Mouse (Mus musculus) right cerebral cortex, postnatal 36 days (tissue): ENCODE results near the gene Gm15737.

Source experiments
- DNase-seq, 2 experiments: peaks; one replicate each; pipeline ENCODE4 v3.0.0; 2022; ENCODE audit warnings: low spot score in 2 of 2, mixed read lengths in 1 of 2

The Gm15737 gene

DNA sequence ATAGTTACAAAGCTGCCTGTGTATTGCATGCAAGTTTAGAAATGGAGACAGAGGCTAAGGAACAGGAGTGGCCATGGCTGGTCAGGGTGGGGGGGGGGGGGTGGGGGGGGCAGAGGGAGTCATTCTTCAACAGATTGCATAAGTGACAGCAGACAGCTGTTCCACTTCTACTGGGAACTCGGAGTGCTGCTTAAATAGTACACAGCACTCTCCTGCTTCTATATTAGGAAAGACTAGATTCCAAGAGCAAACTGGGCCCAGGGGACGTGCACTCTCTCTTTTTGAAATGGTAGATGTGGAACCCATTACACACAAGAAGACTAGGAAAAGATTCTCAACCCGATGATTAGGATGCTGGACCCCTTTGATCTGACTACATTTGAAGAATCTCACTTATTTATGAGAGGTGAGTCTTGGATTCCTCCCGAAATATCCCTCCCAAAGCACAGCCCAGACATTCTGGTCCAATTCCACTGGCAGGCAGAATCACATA lies at the start of gene Gm15737:
Gene Gm15737, plus strand, starts transcription at position 269 of the 493 bp plus-strand sequence.
- peak in 1 of 2 experiments; percentile 39 for DNase-seq

DNA sequence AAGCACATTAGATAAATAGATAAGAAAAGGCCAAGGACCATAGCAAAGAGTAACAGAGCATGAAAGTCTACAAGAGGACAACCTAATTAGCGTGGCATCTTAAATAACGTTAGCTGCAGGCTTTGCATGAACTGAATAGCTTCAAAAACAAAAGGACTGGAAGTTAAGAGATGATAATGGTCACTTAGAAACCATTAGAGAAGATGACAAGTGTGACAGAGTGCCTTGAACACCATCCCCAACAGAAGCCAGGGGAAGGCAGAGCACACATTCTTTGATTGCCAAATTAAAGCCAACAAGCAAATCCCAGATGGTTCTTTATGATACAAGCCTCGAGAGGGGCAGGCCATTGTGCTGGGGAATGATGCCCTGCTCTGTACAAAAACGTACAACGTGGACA lies 47.6 kb upstream of the Gm15737 start:
- DNase-seq: no peak

DNA sequence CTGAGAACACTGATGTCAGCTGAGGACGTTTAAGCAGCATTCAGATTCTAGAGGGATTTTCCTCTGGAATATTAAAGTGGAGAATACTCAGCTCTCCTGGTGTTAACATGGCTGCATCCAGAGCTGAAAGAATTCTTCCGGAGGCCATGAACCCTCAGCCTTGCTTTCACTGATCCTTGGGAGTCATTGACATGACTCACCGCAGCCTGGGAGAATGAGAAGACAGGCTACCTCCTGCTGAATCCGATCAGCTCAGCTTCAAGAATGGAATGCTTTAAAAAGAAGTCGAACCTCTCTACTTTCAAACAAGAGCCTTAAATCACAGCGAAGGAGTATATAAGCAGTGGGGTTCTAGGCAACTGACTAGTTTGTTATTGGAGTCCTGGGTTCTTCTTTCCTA lies 47.2 kb upstream of the Gm15737 start:
- DNase-seq: no peak

DNA sequence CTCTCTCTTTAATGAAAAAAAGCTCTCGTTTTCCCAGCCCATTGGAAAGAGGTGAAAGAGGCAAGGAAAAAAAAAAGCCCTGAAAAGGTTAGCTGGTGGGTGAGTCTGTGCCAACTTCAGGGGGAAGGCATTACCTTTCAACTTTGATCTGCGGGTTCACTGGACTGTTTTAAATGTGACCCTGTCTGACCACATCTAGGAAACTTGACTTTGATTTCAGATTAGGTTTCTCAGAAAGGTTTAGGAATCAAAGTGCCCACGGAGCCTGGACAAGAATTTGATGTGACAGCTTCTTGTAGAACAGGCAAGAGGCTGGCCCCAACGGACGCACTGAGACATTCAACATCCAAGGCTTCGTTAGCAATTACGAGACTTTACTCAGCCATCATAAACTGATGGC lies 45.2 kb upstream of the Gm15737 start:
- DNase-seq: no peak

DNA sequence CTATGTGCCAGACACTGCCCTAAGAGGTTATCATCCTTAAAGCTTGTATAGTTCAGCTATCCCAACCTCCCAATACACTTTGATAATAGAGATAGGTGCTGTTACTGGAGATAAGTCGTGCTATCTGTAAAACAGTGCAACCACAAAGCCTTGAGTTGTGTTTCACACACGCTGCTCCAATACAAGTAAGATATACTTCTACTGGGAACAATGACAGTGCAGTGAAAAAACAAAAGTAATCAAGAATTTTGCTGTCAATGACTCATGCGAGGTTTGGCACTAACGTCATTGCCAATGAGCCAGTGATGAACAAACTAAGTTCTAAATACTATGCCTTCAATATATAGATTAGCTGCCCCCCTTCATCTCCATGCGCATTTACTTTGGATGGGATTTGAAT lies 42.6 kb upstream of the Gm15737 start:
- DNase-seq: no peak

DNA sequence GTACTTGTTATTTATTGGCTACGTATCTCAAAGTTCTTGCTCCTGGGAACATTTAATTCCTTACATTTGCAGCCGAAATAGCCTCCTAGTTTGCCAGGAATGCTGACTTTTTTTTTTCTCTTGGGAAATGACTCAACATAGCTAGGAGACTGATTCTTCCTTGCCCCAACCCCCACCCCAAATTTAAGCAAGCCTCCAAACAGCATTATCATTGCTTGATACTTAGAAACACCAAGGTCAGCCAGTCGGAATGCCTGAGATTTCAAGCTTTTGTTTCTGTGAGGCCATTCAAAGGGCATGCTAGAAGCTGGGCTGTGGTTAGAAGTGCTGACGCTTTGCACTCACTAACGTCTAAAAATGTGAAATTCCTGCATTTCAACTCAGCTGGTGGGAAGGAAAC lies 41.8 kb upstream of the Gm15737 start:
- DNase-seq: no peak

DNA sequence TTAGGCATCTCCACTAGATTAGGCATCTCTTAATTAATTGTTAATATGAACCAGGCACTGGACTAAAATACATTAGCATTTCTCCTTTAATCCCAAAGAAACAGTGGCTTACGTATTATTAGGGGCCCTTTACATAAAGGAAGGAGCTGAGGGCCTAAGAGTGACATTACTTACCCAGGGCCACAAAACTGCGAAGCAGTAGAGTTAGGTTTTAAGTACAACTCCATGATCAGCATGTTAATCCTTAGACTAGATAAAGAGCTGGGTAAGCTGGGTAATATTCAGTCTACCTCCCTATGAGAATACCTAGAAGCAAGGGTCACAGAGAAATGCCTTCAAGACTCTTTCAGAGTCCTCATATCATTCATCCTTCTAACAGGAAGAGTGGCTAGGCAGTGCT lies 40.0 kb upstream of the Gm15737 start:
- DNase-seq: no peak

DNA sequence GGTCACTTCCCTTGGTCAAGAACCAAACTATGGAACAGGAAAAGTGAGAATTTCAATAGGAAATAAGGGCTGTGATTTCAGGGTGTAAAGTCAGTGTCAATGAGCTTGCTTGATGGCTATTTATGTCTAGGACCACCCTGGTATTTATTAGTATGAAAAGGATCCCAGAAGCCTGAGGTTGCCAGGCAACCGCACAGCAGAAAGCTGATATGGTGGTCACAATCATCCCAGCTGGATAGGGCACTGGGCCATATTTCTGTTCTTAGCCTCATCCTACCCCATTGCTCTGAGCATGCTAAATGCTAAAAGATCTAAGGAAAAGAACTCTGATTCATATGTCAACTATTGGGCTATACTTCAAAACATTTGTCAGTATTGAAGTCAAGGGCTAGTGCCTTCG lies 38.1 kb upstream of the Gm15737 start:
- no peak for DNase-seq

DNA sequence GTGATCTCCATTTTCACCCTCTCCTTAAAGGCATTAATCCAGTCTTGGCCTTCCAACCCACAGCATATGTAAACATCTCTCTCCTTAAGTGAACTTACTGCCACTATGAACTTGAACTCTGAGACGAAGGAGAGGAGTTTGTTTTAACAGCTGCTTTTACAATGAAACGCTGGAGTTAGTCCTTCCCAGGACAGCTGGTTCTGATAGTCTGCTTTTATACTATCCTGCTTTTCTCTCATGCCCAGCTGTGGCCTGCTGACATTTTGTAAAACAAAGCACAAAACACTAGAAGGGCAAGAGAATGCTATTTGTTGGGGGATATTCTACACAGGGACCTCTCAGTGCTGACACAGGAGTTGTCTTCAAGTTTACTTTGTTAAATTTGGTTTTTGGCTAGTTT lies 27.2 kb upstream of the Gm15737 start:
- DNase-seq: no peak

DNA sequence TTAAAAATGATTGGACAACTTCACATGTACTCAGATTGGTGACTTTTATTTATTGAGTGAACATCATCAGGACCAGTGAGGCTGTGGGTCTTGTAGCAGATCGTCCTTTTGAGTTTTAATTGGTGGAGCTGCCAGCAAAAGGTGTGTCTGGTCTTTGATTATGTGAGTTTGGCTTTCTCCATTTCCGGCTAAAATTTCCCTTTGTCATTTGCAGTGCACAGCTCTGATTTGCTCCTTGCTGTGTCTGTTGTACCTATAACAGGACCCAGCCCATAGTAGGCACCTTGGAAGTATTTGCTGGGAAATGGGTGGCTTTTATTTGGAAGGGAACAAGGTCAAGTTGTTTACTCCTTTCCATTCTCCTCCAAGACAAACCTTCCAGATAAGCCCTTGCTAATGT lies 25.7 kb upstream of the Gm15737 start:
- no peak for DNase-seq

DNA sequence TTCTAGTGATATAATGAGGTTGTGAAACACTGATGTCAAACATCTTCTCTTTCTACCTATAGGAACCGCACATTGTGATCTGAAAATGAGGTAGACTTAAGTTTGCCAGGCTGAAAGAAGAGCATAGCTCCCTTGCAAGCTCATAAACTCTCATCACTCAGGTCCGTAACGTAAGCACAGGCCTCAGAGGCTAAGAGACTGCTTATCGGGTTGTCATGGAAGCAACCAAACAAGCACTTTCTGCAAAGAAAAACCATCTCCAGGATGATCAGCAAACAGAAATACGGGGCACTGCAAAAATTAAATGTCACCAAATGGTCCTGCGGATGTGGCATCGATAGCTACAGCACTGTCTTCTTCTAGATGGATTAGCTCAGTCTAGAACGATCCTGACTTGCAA lies 23.3 kb upstream of the Gm15737 start:
- DNase-seq: no peak

DNA sequence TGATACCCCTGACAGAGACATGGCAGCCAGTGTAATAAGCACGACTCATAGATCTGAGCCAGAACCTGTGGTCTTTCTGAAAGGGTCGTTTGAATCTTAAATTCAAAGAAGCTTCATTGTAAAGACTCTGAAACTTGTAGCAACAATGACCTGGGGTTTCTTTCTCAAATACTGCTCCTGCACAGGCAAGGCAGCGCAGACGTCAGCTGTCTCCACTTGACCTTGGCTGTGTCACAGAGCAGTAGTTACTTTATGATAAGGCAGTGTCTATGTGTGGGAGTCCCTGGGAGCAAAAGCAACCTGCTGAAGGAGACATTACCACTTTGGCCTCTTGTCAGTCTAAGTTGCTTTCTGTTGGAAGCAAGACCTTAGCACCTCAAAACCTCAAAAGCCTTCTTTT lies 22.5 kb upstream of the Gm15737 start:
- no peak for DNase-seq

DNA sequence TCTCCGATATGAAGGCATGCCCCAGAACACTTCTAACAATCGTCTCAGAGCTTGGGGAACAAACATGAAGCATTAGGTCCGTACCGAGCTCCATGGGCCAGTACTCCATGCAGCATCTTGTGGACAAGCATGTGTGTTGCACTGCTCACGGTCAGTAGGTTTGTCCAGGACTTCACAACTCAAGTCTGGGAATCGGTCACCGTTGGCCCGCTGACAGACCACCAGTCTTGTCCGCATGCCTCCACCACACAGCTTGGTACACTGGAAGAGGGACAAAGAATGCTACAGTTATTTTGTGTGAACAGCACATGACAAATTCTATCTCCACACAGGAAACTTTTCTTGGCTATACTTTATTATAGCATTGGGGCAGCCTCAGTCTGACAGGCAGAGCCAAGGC lies 19.9 kb upstream of the Gm15737 start:
- DNase-seq: no peak

DNA sequence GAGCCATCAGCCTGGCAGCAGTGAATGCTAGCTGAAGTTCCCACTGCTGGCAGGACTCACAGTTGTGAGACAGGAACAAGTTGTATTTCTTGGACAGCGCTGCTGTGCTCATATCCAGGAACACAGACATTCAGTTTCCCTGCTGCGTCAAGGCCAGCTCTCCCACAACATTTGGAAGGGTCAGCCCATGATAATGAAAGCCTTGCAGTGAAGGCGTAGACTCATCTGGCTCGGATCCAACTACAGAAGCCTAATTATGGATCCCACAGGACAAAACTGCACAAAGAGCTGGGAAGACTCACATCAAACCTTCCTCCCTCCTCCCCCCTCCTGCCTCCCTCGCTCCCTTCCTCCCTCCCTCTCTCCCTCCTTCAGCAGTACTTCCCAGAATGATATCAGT lies 18.9 kb upstream of the Gm15737 start:
- DNase-seq: peak; percentile 76 to 84

DNA sequence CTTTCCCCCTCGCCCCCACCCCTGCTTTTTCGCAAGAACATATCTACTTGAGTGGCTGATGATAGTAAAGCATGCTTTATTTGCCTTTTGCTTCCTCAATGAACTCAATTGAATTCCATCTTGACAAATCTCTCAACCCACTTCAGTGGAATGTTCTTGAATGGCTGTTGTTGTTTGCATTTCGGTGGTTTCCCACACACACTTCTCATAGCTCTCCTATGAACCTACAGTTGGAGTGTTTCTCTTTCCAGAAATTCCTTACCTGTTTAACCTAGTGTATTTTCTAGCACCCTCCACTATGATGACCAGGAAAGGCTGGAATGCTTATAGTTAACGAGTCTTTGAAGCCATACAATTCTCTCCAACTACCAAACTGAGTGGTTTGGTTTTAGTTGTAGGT lies 14.3 kb upstream of the Gm15737 start:
- no peak for DNase-seq

DNA sequence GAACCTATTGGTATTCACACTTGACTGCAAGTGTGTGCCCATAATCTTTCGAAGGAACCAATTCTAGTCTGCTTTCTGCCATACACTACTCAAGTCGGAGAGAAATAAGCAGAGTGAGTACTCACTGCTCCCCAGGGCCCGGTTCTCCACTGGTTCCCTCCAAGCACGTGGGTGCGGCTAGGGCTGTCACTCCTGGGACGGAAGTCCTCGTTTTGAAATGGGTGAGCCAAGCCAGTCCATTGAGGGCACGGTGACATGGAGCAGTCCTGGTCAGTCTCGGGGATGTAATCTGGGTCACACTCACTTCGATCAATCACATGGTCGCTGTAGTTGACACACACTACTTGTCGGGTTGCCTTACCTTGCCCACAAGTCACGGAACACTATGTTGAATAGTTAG lies 11.4 kb upstream of the Gm15737 start:
- no peak for DNase-seq

DNA sequence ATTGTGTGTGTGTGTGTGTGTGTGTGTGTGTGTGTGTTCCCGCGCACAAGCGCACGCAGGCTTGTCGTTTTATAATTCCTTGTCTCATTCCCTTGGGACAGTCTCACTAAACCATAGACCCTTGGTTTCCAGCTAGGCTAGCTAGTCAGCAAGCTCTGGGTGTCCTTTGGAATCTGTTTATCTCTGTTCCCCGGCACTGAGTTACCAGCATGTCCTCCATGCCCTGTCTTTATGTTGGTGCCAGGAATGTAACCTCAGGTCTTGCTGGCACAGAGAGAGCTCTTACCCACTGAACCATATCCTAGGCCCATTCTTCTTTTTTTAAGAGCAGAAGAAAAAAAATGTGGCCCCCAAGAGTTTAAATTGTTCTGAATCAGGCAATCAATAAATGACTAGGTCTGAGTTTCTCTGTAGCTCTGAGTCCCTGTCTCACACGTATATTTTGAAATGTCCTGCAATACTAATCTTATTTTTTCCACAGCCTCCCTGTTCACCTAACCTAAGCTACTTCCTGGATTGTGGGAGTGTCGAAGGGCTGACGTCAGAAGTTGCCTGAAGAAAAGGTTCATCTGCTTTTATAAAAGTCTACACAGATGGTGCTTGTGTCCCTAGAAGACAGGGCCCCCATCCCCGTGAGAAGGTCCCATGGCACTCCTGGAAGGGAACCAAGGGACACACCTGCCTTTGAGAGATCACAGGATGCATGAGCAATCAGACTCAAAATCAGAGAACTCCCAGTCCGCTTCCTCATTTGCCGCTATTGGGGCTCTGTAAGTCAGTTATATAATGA lies 10.2 kb upstream of the Gm15737 start:
- no peak for DNase-seq

DNA sequence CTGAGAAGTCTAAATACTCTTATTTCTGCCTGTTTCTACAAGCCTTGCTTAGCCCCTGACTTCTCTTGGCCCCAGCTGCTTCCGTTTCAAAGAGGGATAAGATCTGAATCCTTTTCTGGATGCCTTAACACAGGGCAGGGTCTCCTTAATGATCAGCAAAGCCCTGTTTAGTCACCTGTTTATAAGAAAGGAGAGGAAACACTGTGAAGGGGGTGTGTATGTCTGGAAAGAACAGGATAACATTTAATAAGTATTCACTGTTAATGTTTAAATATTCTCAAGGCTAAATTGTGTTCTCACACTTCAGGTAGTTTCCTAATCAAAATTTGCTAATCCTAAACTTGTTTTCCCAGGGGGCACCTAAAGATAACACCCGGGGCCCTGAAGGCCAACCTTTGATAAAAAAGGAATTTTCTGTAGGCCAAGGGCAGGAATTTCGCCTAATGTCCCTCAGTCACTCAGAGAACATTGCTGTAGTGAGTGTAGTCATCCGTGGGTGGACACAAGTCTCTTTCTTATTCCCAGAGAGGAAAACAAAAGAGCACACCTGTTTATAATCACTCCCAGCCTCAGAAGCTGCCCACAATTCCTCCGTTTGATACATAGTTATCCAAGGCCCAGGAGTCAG lies 8.8 kb upstream of the Gm15737 start:
- DNase-seq: no peak

DNA sequence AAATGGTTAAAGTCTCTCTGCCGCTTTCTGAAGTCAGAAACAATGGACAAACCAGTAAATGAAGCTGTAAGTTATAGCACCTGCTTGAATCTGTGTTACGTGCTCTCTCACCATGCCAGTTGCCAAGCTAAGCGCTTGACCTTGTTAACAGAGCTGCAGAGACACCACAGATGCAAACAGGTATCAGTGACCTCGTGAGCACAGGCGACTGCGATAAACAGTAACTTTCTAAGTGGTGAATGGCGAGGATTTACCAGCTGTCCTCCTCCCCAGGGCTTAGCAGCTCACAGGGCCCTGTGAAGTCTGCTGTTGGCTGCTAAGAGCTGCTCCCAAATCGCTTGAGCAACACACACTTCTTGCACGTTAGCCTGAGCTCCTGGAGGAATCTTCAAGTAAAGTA lies 6.6 kb upstream of the Gm15737 start:
- no peak for DNase-seq

DNA sequence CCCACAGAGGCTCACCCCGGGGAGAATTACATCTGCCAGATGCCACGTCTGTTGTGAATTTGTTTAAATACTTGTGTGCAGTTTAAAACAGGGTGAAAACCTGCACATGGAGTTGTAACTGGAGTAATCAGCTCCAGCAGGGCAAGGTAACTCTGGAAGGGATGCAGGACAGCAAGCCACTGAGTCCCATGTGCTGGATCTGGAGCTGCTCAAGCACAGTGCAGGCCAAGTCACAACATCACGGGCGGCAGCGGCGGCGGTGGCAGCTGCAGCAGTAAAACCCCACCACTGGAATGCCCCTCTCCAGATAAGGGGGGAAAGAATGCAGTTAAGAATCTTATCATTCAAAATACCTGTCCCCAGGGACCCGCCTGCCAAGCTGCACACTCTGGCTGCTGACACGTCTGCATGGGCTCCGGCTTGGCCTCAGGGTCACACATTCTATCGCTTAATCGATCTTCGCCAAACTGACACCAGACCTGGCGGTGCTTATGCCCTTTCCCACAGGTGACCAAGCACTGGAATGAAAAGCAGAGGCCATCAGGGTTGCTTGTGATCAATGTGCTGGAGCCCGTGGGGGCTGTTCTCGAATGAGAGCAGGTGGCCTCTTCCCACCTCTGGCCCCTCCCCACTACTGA lies 544 bp downstream of the Gm15737 start:
- no peak for DNase-seq

DNA sequence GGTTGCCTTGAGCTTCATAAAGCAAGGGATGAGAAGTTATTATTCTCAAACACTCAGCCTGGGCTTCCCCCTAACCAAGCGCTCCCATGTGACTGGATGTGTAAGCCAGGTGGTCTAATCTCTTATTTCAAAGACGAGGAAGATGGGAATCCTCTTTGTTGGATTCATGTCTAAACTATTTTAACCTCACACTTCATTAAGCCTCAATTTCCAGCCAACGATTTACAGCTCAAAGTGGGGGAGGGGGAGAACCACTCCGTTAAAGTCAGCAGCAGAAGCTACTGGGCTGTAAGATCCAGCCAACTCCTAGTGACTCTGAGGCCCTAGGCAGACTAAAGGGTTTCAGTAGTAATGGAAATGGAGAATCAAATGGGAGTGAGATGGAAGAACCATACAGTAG lies 2.7 kb downstream of the Gm15737 start:
- DNase-seq: no peak

DNA sequence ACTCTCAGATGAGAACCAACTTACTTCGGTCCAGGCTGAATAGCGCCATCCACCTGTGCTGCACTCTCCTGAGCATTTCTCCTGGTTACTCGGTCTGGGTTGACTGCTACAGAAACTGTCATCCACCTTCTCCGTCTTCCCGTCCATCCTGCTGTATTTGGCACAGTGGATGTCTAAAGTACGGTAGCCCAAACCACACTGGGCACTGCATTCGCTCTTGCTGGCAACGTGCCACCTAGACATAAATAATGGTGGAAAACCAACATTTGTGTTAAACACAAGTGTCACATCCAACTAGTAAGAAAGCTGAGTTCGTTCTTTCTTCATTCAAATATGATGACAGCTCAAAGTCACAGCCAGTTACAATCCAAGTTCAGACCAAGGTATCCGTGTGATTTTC lies 3.6 kb downstream of the Gm15737 start:
- DNase-seq: no peak

DNA sequence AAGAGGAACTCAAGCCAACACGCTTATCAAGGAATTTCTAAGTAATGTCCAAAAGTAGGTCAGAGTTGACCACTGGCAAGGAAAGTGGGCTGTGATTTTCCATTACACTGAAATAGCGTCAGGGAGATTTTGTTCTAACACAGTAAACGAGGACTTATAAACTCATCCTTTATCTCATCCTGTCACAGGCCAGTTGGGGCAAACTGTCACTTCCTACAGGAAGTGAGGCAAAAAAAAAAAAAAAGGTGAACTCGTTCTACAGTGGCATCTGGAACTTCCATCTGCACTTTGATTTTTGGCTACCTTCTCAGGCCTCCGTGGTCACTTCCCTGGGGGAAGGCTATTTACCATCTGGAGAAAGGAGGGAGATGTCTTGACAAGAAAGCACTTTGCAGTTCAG lies 5.7 kb downstream of the Gm15737 start:
- no peak for DNase-seq
